Mouse (Mus musculus) urinary bladder, postnatal 36 days (tissue): ENCODE data around the gene Phf21b.

Source experiments
- DNase-seq, 2 experiments: peaks; one replicate each; pipeline ENCODE4 v3.0.0; 2022; ENCODE audit warnings: low spot score in 2 of 2, mixed read lengths in 1 of 2

Gene Phf21b

GRCm38 (mm10) chr15:84846216-84846615 lies 9.6 kb downstream of the Phf21b start:
- no peak for DNase-seq

GRCm38 (mm10) chr15:84844831-84845230 lies 11.0 kb downstream of the Phf21b start:
- DNase-seq, result no peak

- no peak for DNase-seq
Measured at GRCm38 (mm10) chr15:84843034-84843433, 12.8 kb downstream of the Phf21b start.

GRCm38 (mm10) chr15:84841925-84842821 lies 13.7 kb downstream of the Phf21b start:
- no peak for DNase-seq

- no peak for DNase-seq
Measured at GRCm38 (mm10) chr15:84840560-84840959, 15.3 kb downstream of the Phf21b start.

GRCm38 (mm10) chr15:84839521-84839920 lies 16.3 kb downstream of the Phf21b start:
- no peak for DNase-seq

GRCm38 (mm10) chr15:84837896-84838295 lies 18.0 kb downstream of the Phf21b start:
- DNase-seq, result no peak

- DNase-seq, result peak; percentile 70 to 82
Measured at GRCm38 (mm10) chr15:84829416-84829815, 26.4 kb downstream of the Phf21b start.

- no peak for DNase-seq
Measured at GRCm38 (mm10) chr15:84828603-84829002, 27.2 kb downstream of the Phf21b start.

- no peak for DNase-seq
Measured at GRCm38 (mm10) chr15:84823086-84823485, 32.8 kb downstream of the Phf21b start.

- no peak for DNase-seq
Measured at GRCm38 (mm10) chr15:84820811-84821210, 35.0 kb downstream of the Phf21b start.

- no peak for DNase-seq
Measured at GRCm38 (mm10) chr15:84818284-84818683, 37.6 kb downstream of the Phf21b start.

GRCm38 (mm10) chr15:84817589-84817988 lies 38.3 kb downstream of the Phf21b start:
- no peak for DNase-seq

GRCm38 (mm10) chr15:84815171-84815570 lies 40.7 kb downstream of the Phf21b start:
- DNase-seq, result no peak

- DNase-seq, result no peak
Measured at GRCm38 (mm10) chr15:84812831-84813357, 43.0 kb downstream of the Phf21b start.

GRCm38 (mm10) chr15:84811126-84811525 lies 44.7 kb downstream of the Phf21b start:
- DNase-seq, result no peak

GRCm38 (mm10) chr15:84809275-84809952 lies 46.4 kb downstream of the Phf21b start:
- no peak for DNase-seq

GRCm38 (mm10) chr15:84803685-84804084 lies 52.2 kb downstream of the Phf21b start:
- peak; percentile 26 to 52 for DNase-seq

- DNase-seq, result no peak
Measured at GRCm38 (mm10) chr15:84800132-84800531, 55.7 kb downstream of the Phf21b start.

- DNase-seq, result no peak
Measured at GRCm38 (mm10) chr15:84793649-84794048, 62.2 kb downstream of the Phf21b start.

GRCm38 (mm10) chr15:84787161-84787560 lies 68.7 kb downstream of the Phf21b start:
- DNase-seq, result no peak

GRCm38 (mm10) chr15:84784812-84785211 lies 71.0 kb downstream of the Phf21b start:
- no peak for DNase-seq

- no peak for DNase-seq
Measured at GRCm38 (mm10) chr15:84778587-84778986, 77.3 kb downstream of the Phf21b start.
